17 mouse cellular contexts compared by ENCODE assay signal in genomic region chr2:57492116-57492515, GRCm38 (mm10).
"Had no signal": no experiment of that assay in that cellular context is flagged by ENCODE, and none has a peak within 500 bp of the region (broad histone marks: within the 10 kb centered on the region; RNA-seq: fewer than 3 reads in every experiment).

No protein-coding gene starts in this region.

- H3K9me3 ChIP-seq: liver, embryonic 12.5 days; lung, embryonic 15.5 days; megakaryocyte, embryonic 14.5 days; midbrain, embryonic 12.5 days; neural tube, embryonic 12.5 days; stomach, embryonic 15.5 days had no signal

- H3K27ac ChIP-seq: liver, embryonic 12.5 days; liver, embryonic 14.5 days; lung, embryonic 15.5 days; macrophage; midbrain, embryonic 12.5 days; neural tube, embryonic 12.5 days; stomach, embryonic 15.5 days had no signal

- ATAC-seq: liver, embryonic 12.5 days; lung, postnatal 0 days had no signal

- H3K27me3 ChIP-seq: liver, embryonic 12.5 days; lung, embryonic 15.5 days; megakaryocyte, embryonic 14.5 days; midbrain, embryonic 12.5 days; neural tube, embryonic 12.5 days; stomach, embryonic 15.5 days had no signal

- H3K4me1 ChIP-seq: liver, embryonic 12.5 days; lung, embryonic 15.5 days; megakaryocyte, embryonic 14.5 days; neural tube, embryonic 12.5 days; stomach, embryonic 15.5 days had no signal

- H3K4me2 ChIP-seq: liver, embryonic 12.5 days; lung, embryonic 15.5 days; midbrain, embryonic 12.5 days; neural tube, embryonic 12.5 days; stomach, embryonic 15.5 days had no signal

- H3K4me3 ChIP-seq: liver, embryonic 12.5 days; lung, embryonic 15.5 days; megakaryocyte, embryonic 14.5 days; midbrain, embryonic 12.5 days; neural tube, embryonic 12.5 days; stomach, embryonic 15.5 days had no signal

- H3K36me3 ChIP-seq: liver, embryonic 12.5 days; lung, embryonic 15.5 days; midbrain, embryonic 12.5 days; neural tube, embryonic 12.5 days; stomach, embryonic 15.5 days had no signal

- H3K9ac ChIP-seq: liver, embryonic 12.5 days; liver, embryonic 14.5 days; lung, embryonic 15.5 days; midbrain, embryonic 12.5 days; neural tube, embryonic 12.5 days; stomach, embryonic 15.5 days had no signal

- DNase-seq: lung, adult 2 months; lung, postnatal 14 days; lung, postnatal 36 days; midbrain, embryonic 14.5 days; right cerebral cortex, postnatal 14 days; thymus, adult 18-20 months; thymus, postnatal 25 days; thymus, postnatal 4 days had no signal
